Mouse (Mus musculus): ENCODE data around the gene Lgals2.
"Not testable (repeated sequence)": the region's sequence is repeated elsewhere in the genome, so short reads cannot be mapped to it uniquely, and the experiment has no call there.

Lgals2 gene

DNA sequence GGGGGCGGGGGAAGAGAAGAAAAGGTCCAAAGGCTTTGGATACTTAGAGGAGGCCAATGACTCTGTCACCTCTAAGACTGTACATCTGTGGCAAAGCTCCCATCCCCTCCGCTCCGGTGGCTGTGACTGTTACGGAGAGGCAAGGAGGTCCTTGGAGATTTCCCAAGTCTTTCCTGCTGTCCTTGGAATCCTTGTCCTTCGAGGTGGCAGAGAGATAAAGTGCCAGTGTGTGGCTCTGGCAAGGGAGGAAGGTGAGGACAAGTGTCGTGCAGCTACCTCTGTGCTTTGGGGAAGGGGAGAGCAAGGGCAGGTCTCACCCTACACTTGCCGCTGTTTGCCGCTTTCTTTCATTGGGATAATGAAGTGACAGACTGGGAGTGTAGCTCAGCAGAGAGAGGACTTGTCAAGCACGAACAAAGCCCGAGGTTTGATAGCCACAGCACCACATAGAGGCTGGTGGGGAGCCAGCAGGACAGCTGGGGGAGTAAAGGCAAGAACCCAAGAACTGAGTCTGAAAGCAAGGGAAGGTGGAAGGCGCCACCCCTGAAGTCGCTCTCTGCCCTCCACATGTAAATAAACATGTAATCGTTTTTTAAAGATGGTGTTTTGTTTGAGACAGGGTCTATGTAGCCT is 18.6 kb upstream of the Lgals2 start:
- no peak for DNase-seq

DNA sequence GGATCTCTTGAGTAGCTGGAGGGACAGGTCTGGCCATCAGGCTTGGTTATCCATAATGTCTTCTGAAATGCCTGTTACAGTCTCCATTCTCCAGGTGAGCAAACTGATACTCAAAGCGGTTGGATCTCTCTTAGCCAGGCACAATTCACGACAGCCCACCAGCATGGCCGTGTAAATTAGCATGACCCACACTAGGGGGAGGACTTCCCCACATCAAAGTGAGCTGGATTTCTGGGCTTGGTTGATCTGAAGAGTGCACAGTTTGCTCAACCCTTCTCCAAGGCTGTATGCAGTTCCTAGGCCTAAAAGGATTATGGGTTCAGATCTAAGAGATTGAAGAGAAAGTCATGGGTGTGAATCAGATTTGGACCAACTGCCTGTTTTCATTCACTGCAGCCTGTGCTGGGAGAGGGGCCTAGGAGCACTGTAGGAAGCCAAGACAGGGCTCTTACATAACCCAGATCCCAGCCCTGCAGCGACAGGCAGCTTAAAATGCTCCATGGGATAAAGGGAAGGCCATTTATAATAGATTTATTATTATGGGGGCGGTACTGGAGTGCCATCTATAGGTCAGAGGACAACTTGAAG is 16.8 kb upstream of the Lgals2 start:
- DNase-seq: no peak

DNA sequence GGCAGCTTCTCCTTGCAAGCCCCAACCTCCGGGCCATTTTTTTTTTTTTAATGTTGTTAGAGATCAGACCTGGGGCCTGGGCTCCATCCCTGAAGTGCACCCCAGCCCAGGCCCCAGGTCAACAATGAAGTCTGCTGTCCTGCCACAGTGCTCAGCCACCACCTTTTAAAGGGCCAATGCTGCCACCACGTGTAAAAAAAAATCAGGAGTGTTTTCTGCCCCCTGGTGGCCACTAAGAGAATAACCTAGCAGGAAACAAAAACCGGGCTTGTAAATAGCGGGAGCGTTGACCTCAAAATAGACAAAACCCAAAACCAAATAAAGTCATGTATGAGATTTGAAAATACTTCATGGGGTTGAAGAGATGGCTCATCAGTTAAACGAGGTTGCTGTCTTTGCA is 14.4 kb upstream of the Lgals2 start:
- DNase-seq: no peak

DNA sequence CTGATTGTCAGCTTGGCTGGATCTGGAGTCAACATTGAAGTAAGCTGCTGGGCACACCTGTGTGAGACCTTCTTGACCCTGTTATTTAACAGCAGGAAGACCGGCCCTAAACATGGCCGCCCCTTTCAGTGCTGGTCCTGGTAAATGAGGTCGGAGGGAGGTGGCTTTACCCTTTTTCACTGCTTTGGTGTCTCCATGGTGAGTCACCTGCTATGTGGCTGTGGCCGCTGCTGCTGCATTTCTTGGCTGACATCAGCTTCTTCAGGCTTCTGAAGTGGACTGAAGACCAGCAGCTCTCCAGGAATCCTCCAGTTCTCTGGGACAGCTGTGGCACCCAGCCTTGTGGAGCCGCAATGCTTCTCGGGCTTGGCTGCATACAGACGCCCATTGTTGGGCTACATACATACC is 13.5 kb upstream of the Lgals2 start:
- no peak for DNase-seq

DNA sequence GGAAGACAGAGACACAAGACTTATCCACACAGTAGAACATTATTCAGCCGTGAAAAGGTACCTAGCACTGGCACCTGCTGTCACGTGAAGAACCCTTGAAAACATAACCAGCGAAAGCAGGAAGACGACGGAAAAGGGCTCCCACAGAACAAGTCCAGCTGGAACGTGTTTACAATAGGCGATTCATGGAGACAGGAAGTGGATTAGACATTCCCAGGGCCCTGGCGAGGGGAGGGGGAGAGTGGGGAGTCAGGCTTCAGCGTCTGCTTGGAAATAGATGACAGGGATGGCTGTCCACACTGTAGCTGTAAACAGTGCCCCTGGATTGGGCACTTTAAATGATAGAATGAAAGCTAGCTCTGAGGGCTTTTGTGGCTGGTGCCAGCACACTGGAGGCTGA is 13.1 kb upstream of the Lgals2 start:
- DNase-seq: no peak

DNA sequence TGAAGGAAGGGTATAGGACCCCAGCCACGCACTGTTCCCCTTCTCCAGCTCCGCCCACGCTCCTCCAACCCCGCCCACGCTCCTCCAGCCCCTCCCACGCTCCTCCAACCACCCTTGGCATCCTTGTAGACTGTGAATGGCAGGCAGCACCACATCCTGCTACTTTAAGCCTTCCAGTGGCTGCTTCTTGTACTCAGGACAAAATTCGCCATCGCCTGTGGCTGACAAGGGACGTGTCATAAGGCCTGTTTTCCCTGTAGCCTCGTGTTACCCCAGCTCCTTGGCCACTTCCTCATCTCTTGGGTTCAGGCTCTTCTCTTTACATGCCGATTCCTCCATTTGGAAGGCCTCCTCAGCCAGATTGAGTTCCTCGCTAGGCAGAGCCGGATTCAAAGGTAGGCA is 8.5 kb upstream of the Lgals2 start:
- DNase-seq: no peak

DNA sequence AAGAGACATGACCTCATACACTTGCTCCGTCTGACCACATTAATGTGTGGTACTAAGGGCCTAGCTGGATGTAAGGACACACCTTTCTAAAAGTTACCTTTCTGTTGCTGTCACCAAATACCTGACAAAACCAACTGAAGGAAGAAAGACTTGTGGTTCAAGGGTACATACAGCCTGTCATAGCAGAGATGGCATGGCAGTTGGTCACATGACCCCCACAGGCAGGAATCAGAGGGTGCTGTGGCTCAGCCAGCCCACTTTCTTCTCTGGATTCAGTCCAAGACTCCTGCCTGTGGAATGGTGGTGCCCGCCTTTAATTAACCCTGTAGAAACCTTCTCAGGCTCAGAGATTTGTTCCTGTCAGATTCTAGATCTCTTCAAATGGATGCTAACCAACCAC is 7.8 kb upstream of the Lgals2 start:
- DNase-seq: no peak

DNA sequence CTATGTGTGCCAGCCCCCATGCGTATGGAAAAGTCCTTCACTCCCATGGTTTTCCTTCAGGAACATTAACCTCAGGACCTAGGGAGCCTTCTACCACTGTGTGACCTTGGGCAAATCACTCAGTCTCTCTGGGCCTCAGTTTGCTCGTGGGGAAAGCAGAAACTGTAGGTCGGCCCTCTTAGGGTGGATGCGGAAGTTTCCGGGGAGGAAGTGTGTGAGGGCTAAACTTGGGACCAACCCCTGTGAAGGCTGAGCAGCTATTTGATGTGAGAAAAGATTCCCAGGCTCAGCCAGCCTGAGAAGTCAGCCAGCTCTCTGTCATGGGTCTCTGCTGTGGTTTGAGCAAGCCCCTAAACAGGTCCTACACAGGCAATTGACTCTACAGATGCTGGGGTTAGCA is 7.0 kb upstream of the Lgals2 start:
- no peak for DNase-seq

DNA sequence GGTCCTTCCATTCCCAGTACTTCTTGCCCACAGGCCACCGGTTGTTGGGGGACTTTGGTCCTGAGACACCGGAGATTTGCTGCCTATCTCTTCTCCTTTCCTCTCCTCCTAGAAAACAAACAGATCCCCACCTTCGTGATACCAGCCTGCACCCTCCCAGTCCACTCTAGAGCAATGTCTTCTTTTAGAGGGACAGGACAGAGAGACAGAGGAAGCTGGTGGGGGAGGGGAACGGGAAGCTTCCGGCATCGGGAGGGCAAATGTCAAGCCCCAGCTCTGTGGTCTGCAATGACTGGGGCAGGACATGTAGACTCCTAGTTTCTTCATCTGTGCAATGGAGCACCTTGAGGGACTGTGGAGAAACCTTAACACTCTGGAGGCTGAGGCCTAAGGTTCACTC is 4.4 kb upstream of the Lgals2 start:
- DNase-seq: no peak

DNA sequence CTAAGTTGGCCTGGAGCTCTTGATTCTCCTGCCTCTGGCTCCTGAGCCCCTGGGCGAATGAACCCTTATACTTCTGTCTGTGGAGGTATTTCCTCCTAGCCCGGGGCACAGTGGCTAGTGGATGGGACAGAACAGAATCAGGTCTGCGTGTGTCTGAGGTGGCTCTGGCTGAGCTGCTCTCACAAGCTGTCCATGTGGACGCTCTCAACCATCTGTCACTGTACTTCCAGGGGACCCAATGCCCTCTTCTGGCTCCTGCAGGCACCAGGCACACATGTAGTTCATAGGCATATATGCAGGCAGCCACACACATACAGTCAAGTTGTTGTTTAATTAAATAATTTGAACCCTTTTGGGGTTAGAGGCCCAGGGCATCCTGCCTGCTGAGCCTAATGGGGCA is 4.0 kb upstream of the Lgals2 start:
- DNase-seq: no peak

DNA sequence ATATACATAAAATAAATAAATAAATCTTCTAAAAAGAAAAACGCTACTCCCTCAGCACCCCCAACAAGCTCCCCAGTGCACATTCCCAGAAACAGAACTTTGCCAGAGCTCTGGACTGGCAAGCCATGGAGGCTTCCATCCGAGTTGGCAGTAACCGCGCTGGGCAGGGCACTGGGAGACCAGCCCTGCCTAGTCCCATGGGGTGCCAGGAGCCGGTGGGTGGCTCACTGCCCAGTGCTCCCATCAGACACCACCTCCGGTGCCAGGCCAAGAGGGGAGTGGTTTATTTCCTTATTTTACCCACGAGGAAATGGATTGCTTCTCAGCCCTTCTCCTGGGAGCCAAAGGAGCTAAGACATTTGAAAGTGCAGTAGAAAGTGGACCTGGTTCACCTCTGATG is 1.7 kb upstream of the Lgals2 start:
- DNase-seq: no peak

DNA sequence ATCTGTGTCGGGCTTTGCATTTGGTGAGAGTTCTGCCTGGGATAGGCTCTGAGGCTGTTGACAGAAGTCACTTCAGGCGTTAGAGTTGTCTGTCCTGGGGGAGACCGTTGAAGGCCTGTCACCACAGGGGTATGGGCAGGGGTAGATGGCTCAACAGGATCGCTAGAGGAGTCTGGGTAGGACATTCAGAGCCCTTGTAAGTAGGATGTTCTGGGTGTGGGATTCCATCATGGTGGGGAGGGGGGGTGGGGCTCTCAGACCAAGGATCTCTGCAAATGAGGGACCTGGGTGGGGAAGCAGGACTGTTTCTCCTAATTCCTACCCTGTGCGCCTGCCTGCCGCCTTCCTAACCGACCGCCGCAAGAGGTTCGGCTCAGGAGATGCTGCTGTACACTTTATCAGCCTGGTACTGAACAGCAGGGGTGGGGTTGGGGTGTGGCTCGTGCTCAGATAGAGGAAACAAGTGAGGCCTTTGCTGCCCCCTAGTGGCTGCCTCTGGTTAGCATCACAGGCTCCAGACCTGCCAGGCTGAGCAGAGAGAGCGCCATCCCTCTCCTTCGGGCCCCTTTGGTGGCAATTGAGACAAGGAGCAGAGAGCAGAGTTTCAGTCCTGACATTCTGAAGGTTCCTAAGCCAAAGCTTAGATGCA is 3.7 kb downstream of the Lgals2 start:
- peak; percentile 86 for DNase-seq

DNA sequence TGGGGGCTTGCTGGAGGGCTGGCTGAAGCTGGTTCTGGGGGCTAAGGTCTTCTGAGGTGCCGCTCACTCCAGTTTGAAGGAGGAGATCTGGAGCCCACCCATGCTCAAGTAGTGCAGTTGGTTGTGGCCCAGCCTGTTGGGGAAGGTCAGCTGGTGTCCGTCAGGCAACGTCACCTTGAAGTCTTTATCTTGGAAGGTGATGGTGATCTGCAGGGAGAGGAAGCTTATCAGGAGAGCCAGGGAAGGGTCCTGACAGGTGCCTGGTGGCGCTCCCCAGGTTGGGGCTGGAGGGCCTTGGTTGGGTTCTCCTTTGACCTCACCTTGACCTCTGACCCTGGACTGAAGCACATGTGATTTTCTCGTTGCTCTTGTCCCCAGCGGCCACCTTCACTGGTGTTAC is 4.4 kb downstream of the Lgals2 start:
- no peak for DNase-seq

DNA sequence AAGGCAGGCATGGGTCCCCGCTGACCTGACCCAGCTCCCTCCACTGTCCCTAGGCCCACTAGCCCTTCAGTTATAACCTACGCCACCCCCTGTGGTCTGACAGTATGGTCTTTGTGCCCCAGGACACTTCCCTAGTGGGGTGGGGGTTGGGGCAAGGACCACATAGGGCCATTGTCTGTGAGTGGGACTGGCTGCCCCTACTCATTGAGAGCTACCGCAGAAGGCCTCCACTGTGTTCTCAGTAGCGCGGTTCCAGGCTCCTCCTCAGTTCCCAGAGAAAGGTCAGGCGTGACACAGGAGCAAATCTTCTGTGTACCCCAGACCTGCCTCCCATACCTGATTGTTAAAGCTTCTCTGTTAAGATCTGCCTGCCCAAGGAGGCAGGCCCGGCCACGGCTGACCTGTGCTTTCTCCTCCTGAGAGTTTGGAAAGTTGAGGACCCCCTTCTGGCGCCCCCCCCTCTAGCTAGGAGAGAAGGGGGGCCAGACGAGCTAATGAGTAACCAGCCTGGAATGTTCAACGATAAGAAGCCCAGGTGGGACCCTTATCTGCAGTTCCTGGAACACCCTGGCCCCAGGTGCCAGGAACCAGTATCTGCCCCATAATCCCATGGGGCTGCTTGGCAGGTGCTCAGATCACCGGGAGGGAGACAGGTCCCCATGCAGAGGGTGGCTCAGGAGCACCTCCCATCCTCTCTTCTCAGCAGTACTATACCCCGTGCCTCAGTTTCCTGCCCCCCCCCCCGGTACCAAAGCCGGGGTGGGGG is 5.1 kb downstream of the Lgals2 start:
- DNase-seq: no peak

DNA sequence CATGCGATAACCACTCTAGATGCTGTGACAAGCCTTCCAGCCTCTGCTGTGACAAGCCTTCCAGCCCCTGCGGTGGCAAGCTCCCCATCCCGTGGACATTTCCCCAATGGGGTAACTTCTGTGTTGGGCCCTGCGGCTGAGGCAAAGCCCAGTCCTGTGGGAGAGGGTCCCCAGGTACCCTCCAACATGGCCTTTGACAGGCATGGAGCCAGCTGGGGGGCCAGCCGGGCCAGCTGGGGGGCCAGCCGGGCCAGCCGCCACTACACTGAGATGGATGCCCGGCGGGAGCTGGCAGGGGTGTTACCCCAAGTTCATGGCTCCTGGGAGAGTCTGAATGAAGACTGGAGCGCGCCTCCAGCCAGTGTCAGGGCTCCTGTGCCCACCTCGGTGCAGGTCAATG is 5.8 kb downstream of the Lgals2 start:
- DNase-seq: no peak

DNA sequence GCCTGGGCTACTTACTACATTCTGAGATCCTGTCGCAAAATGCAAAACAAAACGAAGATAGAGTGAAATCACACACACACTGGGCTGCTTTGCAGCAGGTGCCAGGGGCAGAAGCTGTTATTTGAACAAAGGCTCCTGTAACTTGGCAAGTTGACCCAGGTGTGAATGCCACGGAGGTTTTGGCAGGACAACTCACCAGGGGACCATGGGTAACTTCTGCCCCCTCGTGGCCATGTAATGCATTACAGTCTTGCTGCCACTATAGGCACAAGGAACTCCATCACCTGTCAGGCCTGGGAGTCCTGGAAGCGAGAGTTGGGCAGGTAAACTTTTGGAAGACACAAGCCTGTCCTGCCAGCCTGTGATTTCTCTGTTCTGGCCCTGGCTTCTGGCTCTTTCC is 6.9 kb downstream of the Lgals2 start:
- peak; percentile 87 for DNase-seq

DNA sequence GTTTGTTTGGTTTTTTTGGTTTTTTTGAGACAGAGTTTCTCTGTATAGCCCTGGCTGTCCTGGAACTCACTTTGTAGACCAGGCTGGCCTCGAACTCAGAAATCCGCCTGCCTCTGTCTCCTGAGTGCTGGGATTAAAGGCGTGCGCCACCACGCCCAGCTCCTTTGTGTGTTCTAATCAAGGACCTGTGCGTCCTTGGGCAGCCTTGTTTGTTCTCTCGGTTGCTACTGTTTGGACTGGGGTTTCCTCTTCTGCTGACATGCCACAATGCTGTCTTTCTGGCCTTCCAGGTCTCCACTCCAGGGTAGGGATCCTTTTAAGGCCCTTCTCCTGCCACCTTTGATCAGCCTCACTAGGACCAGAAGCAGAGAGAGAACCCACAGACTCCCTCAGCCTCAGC is 8.5 kb downstream of the Lgals2 start:
- not testable (repeated sequence) for DNase-seq

DNA sequence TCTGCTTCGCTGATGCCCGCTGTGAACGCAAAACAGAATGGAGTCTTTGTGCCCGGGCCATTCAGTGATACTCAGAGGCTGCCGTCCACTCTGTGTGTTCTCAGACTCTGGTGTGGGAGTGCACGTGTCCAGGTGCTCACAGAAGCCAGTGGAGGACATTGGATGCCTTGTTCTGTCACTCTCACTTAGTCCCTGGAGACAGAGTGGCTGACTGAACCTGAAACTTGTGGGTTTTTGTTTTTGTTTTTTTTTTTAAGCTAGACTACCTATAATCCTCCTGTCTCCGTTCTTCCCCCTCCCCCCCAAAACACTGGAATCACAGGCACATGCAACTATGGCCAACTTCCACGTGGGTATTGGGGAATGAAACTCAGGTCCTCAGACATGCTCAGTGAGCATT is 9.0 kb downstream of the Lgals2 start:
- DNase-seq: no peak

DNA sequence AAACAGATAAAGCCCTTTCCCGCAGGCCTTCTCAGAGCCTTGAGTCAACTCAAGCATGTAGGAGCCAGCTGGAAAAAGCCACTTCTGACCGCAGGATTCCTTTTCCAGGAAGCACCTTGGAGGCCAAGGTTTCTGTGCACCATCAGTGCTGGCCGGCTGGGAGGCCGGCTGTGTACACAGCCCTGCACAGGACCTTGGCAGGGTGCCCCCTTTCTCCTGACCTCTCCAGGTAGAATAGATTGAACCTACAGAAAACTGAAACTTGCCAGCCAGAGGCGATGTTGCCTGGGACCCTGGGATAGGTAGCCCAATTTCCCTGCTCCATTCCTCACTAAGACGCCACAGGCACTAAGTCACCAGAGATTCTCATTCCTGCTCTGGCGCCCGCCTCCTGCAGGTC is 9.5 kb downstream of the Lgals2 start:
- no peak for DNase-seq

DNA sequence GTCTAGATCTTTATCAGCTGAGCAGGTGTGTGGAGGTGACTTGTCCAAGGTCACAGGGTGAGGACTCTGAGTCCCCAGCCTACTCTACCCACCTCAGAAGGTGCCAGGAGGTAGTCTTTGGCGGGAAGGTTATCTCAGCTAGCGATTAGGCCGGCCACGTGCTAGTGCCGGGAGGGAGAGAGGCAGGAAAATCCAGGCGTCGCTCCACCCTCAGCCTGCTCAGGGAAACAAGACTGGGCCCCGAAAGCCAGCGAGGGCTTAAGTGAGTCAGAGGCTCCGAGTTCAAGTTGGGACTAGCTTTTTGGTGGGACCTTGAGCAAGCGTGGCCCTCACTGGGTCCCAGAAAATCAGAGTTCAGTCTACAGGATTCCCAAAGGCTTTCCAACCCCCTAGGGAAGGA is 10.0 kb downstream of the Lgals2 start:
- peak; percentile 67 for DNase-seq

DNA sequence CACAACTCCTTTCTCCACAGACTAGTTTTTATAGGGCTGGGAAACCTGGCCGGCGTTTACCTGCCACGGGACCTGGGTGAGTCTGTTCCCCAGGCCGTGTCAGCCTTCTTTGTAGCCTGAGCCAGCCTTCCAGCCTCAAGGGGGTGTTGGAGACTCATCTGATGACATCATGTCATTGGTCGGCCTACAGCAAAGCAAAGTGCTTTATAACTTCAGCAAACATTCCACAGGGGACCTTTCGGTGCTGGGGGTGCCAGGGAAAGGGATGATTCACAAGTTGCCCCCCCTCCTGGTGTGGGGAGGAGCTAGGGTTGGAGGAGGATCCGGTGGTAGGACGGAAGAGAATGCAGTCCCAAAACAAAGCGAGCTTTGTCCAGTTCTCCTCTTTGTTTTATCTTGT is 10.5 kb downstream of the Lgals2 start:
- peak; percentile 69 for DNase-seq

DNA sequence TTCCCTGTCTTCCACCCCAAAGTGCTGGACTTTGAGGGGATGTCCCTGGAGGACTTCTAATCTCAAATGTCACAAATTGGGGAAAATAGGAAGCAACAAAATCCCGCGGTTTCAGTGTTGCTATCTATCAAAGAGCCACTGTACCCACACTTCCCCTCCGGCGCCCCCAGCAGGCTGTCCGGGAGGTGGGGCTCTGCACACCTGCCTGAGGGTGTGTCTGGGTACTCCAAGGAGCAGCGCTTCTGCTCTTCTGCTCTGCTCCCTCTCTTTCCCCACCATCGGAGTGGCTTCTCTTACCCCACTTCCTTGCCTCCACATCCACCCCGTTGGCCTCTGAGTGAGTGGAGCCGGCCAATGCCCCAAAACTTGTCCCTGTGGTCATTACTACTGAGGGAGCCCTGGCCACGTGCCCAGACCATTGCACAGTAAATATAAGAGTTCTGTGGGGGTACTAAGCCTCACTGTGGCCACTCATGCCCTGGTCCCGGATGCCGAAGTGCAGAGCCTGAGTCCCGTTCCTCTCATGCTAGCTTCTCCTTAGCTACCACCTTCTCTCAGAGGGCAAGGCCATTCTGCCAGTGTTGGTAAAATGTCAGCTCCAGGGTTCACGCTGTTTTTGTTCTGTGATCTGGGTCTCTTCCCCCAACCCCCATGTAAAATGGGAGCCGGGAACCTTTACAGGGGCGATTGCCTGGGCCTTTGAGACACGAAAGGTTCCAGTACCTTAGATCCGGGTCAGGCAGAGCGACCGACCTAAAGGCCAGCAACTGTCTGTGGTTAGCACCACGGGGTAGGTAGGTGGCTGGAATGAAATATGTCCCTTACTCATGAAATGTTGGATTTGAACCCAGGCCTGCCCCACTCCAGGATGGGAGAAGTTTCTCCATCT is 11.5 kb downstream of the Lgals2 start:
- peak; percentile 33 for DNase-seq

Measured in kidney, adult 11 months (tissue).